Mouse (Mus musculus): ENCODE data around the gene Timm23.

Gene Timm23

GRCm38 (mm10) chr14:32134293-32134692, 67.4 kb downstream of the Timm23 start:
- DNase-seq (ENCODE audit: low spot score in 2 of 2) = no peak

GRCm38 (mm10) chr14:32131836-32132235, 69.9 kb downstream of the Timm23 start:
- DNase-seq (ENCODE audit: low spot score in 2 of 2) = no peak
